Mouse (Mus musculus): Measurements from ENCODE around the gene H2al1j. TPM values are rescaled to one million over a fixed set of nuclear protein-coding genes. Genes with fewer than 3 reads are reported as not detected.

Gene H2al1j
- total and polyA plus RNA-seq, 2 experiments = not detected

DNA sequence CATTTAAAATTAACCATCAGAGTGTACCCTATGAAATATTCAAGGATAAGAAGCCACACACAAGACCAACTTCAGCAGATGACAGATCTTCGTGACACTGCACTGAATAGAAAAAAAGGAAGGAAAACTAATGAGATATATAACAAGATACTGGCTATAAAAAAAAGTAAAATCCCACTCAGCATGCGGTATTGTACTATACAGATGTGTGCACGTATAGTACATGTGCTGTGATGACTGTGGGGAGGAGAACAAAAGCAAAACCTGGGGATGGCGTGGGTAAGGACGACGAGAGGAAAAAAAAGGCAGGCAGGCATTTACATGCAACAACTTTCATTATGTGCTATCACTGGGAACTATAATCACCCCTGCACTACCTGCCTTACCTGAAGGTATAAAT lies 33.2 kb downstream of the H2al1j start:
- TF ChIP-seq CTCF (IDR thresholded peaks at IDR 0.05; ENCODE audit: low read depth, low read length) (no peak), POLR2A (IDR thresholded peaks at IDR 0.05; ENCODE audit: extremely low read depth, insufficient read depth, low read length) (no peak)
- no peaks in the 10 kb centered on the region for H3K36me3 ChIP-seq (ENCODE audit: control insufficient read depth, insufficient read depth, low read length)
- H3K4me3 ChIP-seq (ENCODE audit: insufficient read depth, low read depth, low read length) = no peak overlapping the region
- 77% methylated on average over 6 of the region's 6 CpGs for WGBS
- H3K4me1 ChIP-seq (ENCODE audit: control insufficient read depth, insufficient read depth, low read length) = no peaks in the 10 kb centered on the region
- no peak overlapping the region for H3K27ac ChIP-seq (replicated peaks; ENCODE audit: insufficient read depth, low read depth, low read length)
- no peaks in the 10 kb centered on the region for H3K79me2 ChIP-seq (ENCODE audit: control insufficient read depth, insufficient read depth, low read length)
- DNase-seq (ENCODE audit: extremely low read depth, low read depth, low spot score) = no peak
- no peak overlapping the region for H3K9ac ChIP-seq (ENCODE audit: low read depth, low read length)
- no peaks in the 10 kb centered on the region for H3K27me3 ChIP-seq (ENCODE audit: control insufficient read depth, insufficient read depth, low read length)

DNA sequence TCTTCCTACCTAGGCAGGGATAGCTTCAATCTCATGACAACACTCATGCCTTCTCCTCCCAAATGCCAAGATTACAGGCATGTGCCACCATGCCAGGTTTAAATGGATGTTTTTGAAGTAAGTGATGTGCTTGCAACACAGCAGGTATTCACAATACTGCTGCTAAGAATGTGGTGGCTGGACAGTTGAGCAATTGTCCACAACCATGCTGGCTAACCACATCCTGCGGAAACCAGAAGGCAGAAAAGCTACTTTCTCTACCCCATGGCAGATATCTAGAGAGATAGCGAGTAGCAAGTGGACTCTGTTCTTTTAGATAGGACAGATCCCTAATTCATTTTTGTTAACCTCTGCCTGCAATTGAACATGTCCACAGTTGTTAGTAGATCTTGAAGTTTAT lies 33.6 kb downstream of the H2al1j start:
- TF ChIP-seq POLR2A (IDR thresholded peaks at IDR 0.05; ENCODE audit: extremely low read depth, insufficient read depth, low read length) (no peak), CTCF (IDR thresholded peaks at IDR 0.05; ENCODE audit: low read depth, low read length) (no peak)
- Histone ChIP-seq H3K79me2 (ENCODE audit: control insufficient read depth, insufficient read depth, low read length) (no peaks in the 10 kb centered on the region), H3K4me3 (ENCODE audit: insufficient read depth, low read depth, low read length) (no peak overlapping the region), H3K36me3 (ENCODE audit: control insufficient read depth, insufficient read depth, low read length) (no peaks in the 10 kb centered on the region), H3K27me3 (ENCODE audit: control insufficient read depth, insufficient read depth, low read length) (no peaks in the 10 kb centered on the region), H3K9ac (ENCODE audit: low read depth, low read length) (no peak overlapping the region), H3K27ac (replicated peaks; ENCODE audit: insufficient read depth, low read depth, low read length) (no peak overlapping the region), H3K4me1 (ENCODE audit: control insufficient read depth, insufficient read depth, low read length) (no peaks in the 10 kb centered on the region)
- no peak for DNase-seq (ENCODE audit: extremely low read depth, low read depth, low spot score)
- WGBS = 90% methylated on average over 2 of the region's 2 CpGs

DNA sequence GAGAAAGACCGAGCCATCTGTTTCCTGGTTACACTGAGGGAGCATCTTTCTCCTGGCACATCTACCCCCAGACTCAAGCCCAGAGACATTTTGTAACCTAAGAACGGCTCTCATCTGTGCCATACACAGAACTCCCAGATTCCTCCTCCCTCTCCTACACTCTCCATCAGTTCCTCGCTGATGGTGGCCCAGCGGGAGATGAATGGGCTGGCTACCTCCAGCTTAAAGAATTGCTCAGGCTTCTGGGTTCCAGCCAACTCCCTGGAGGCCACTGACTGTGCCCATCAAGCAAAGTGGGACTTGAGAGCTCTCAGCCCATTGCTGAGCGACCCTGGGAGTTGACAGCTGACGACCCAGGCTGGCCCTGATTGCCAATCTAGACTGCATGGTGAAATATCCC lies 36.3 kb downstream of the H2al1j start:
- WGBS = 84% methylated on average over 6 of the region's 6 CpGs
- TF ChIP-seq POLR2A (IDR thresholded peaks at IDR 0.05; ENCODE audit: extremely low read depth, insufficient read depth, low read length) (no peak), CTCF (IDR thresholded peaks at IDR 0.05; ENCODE audit: low read depth, low read length) (no peak)
- no peak for DNase-seq (ENCODE audit: extremely low read depth, low read depth, low spot score)

DNA sequence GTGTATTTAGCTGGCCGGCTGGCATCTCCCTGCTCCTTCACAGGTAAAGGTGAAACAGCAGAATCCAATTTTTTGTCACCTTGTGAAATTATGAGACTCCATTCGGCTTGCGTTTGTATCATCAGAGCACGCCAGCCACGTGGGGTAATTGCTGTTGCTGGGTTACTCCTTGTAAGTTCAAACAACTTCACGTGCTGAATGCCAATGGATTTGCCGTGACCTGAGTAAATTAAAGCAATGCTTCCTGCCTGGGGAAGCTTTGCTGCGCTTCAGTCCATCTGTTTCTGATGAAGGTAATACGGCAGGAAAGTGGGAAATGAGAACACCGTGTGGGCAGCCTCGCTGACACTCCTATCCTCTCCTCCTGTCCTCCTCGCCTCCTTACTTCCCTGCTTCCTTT lies 37.5 kb downstream of the H2al1j start:
- no peak overlapping the region for H3K4me3 ChIP-seq (ENCODE audit: insufficient read depth, low read depth, low read length)
- WGBS = 60% methylated on average over 12 of the region's 12 CpGs
- H3K36me3 ChIP-seq (ENCODE audit: control insufficient read depth, insufficient read depth, low read length) = no peaks in the 10 kb centered on the region
- no peak overlapping the region for H3K27ac ChIP-seq (replicated peaks; ENCODE audit: insufficient read depth, low read depth, low read length)
- H3K9ac ChIP-seq (ENCODE audit: low read depth, low read length) = no peak overlapping the region
- no peaks in the 10 kb centered on the region for H3K4me1 ChIP-seq (ENCODE audit: control insufficient read depth, insufficient read depth, low read length)
- no peaks in the 10 kb centered on the region for H3K27me3 ChIP-seq (ENCODE audit: control insufficient read depth, insufficient read depth, low read length)
- DNase-seq (ENCODE audit: extremely low read depth, low read depth, low spot score) = no peak
- TF ChIP-seq CTCF (IDR thresholded peaks at IDR 0.05; ENCODE audit: low read depth, low read length) = no peak
- TF ChIP-seq POLR2A (IDR thresholded peaks at IDR 0.05; ENCODE audit: extremely low read depth, insufficient read depth, low read length) = no peak
- H3K79me2 ChIP-seq (ENCODE audit: control insufficient read depth, insufficient read depth, low read length) = no peaks in the 10 kb centered on the region

More for the DNA sequence above, 36.3 kb downstream of the H2al1j start:
- no peaks in the 10 kb centered on the region for H3K36me3 ChIP-seq (ENCODE audit: control insufficient read depth, insufficient read depth, low read length)
- H3K4me3 ChIP-seq (ENCODE audit: insufficient read depth, low read depth, low read length) = no peak overlapping the region
- H3K79me2 ChIP-seq (ENCODE audit: control insufficient read depth, insufficient read depth, low read length) = no peaks in the 10 kb centered on the region
- no peaks in the 10 kb centered on the region for H3K4me1 ChIP-seq (ENCODE audit: control insufficient read depth, insufficient read depth, low read length)
- no peak overlapping the region for H3K27ac ChIP-seq (replicated peaks; ENCODE audit: insufficient read depth, low read depth, low read length)
- no peak overlapping the region for H3K9ac ChIP-seq (ENCODE audit: low read depth, low read length)
- H3K27me3 ChIP-seq (ENCODE audit: control insufficient read depth, insufficient read depth, low read length) = no peaks in the 10 kb centered on the region

Other genes starting within 250 kb of the H2al1j start
- not detected in 2 replicates for gene H2al1a, start 28.6 kb upstream of the H2al1j start, total RNA-seq (2014; rRNA removed)
- not detected in 2 replicates for gene H2al1a, start 28.6 kb upstream of the H2al1j start, polyA plus RNA-seq (2012; rRNA removed)
- not detected in 2 replicates for gene H2al1b, start 25.4 kb upstream of the H2al1j start, total RNA-seq (2014; rRNA removed)
- gene H2al1b, start 25.4 kb upstream of the H2al1j start, polyA plus RNA-seq (2012; rRNA removed) = not detected in 2 replicates
- not detected in 2 replicates for gene H2al1c, start 22.2 kb upstream of the H2al1j start, total RNA-seq (2014; rRNA removed)
- not detected in 2 replicates for gene H2al1c, start 22.2 kb upstream of the H2al1j start, polyA plus RNA-seq (2012; rRNA removed)
- not detected in 2 replicates for gene H2al1d, start 19.0 kb upstream of the H2al1j start, total RNA-seq (2014; rRNA removed)
- not detected in 2 replicates for gene H2al1d, start 19.0 kb upstream of the H2al1j start, polyA plus RNA-seq (2012; rRNA removed)
- not detected in 2 replicates for gene H2al1e, start 15.9 kb upstream of the H2al1j start, total RNA-seq (2014; rRNA removed)
- not detected in 2 replicates for gene H2al1e, start 15.9 kb upstream of the H2al1j start, polyA plus RNA-seq (2012; rRNA removed)
- not detected in 2 replicates for gene H2al1f, start 12.7 kb upstream of the H2al1j start, total RNA-seq (2014; rRNA removed)
- gene H2al1f, start 12.7 kb upstream of the H2al1j start, polyA plus RNA-seq (2012; rRNA removed) = not detected in 2 replicates
- gene H2al1g, start 9.6 kb upstream of the H2al1j start, total RNA-seq (2014; rRNA removed) = not detected in 2 replicates
- not detected in 2 replicates for gene H2al1g, start 9.6 kb upstream of the H2al1j start, polyA plus RNA-seq (2012; rRNA removed)
- not detected in 2 replicates for gene H2al1h, start 6.3 kb upstream of the H2al1j start, total RNA-seq (2014; rRNA removed)
- gene H2al1h, start 6.3 kb upstream of the H2al1j start, polyA plus RNA-seq (2012; rRNA removed) = not detected in 2 replicates
- gene H2al1i, start 3.2 kb upstream of the H2al1j start, total RNA-seq (2014; rRNA removed) = not detected in 2 replicates
- gene H2al1i, start 3.2 kb upstream of the H2al1j start, polyA plus RNA-seq (2012; rRNA removed) = not detected in 2 replicates

Data from liver, adult 2 months (tissue).